Mouse (Mus musculus): Measurements from ENCODE around the gene Cacnb1. TPM values are rescaled to one million over a fixed set of nuclear protein-coding genes. Genes with fewer than 3 reads are reported as not detected.

Gene Cacnb1
- total RNA-seq, 2 experiments from 2014 or later: 240 to 241 TPM

DNA sequence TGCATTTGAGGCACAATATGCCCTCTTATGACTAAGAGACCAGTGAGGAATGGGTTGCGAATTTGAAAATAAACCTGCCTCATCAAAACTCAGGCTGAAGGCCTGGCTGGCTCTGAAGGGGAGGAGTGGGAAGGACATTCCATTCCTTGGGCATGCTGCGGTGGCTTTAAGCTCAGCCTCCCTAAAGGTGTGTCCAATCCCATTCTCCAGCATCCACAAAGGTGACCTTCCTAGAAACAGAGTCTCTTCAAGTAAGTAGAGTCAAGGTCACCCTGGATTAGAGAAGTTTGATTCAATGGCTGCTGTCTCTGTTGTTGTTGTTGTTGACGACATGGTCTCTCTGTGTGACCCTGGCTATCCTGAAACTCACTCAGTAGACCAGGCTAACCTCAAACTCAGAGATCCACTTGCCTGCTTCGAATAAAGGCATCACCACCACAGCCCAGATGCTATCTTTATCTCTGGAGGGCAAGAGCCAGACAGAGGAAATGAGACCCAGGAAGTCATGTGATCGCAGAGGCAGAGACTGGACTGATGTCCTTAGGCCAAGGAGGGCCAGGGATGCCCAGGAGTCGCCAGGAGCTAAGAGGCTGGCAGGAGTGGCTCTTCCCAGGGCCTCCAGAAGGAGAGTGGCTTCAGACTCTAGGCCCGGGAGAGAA is 64.1 kb downstream of the Cacnb1 start:
- DNase-seq (ENCODE audit: low spot score in 2 of 2): no peak

DNA sequence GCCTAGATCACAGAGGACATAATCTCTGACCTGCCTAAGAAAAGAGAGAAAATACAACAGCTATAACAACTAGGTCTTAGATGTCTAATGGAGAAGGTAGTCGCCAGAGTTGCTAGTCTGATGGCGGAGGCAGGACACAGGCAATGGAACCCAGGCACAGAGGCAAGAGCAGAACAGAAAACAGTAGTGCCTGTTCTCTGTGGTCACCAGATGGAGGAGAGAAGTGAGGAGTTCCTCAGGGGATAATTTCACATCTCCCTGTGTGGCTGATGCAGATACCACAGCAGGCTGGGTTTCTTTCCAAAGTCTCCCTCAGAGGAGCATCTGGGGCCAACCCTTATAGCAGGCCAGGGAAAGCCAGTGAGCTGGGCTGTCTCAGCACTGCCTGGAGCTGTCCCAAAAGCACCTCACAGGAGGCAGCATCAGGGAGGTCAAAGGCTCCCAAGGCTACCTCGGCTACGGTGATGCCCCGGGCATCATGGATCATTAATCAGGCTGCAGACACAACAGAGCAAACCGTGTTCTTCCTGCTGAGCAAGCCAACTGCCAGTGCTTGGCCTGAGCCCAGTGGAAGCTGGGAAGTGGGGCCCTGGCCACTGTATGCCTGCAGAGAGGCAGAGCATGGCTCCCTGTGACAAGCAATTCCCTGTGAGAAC is 65.8 kb downstream of the Cacnb1 start:
- DNase-seq (ENCODE audit: low spot score in 2 of 2): no peak

DNA sequence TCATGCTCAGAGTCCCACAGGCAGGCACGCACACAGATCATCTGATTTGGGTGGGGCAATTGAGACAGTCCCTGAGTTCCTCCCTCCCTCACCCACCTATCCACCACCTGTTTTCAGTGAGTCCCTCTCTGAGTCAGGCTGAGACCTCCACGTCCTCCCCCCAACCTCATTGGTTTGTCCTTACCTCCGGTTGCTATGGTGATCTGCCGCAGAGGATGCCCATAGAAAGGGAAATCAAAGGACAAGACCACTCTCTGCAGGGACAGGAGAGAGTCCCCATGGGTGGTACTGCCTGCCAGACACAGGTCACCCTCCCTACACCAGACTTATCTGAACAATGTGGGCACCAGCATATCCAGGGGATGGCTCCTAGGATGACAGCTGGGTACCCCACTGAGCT is 66.9 kb downstream of the Cacnb1 start:
- no peak for DNase-seq (ENCODE audit: low spot score in 2 of 2)

DNA sequence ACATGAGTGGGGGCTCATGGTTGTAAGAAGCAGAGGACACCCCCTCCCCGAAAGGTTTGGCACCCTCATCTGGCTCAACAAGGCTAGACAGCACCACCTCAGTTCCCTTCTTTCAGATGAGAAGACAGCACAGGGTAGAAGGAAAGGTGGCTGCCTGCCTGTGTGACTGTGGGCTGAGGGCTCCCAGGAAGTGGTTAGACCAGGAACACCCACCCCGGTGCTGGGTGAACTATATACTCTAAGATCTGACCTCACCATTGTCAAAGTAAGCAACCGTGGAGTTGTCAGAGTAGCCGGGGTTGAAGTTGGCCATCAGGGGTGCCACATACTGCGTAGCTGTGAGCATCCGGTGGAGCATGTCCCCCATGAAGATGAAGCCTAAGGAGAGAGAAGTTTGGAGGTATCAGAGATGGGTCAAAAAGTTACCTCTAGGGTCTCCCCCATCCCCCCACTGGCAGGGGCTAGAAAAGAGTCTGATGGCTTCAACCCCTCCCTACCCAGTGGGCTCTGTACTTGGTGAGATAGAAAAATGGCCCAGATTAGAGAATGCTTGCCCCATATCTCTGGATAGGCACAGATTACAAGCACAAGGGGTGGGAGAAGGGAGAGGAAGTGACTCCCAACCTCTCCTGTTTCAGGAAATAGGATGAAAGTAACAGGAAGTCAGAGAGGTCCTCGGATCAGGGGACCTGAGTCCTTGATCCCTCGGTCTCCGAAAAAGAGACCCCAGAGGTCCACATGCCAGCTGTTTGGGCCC is 67.5 kb downstream of the Cacnb1 start:
- DNase-seq (ENCODE audit: low spot score in 2 of 2): no peak

DNA sequence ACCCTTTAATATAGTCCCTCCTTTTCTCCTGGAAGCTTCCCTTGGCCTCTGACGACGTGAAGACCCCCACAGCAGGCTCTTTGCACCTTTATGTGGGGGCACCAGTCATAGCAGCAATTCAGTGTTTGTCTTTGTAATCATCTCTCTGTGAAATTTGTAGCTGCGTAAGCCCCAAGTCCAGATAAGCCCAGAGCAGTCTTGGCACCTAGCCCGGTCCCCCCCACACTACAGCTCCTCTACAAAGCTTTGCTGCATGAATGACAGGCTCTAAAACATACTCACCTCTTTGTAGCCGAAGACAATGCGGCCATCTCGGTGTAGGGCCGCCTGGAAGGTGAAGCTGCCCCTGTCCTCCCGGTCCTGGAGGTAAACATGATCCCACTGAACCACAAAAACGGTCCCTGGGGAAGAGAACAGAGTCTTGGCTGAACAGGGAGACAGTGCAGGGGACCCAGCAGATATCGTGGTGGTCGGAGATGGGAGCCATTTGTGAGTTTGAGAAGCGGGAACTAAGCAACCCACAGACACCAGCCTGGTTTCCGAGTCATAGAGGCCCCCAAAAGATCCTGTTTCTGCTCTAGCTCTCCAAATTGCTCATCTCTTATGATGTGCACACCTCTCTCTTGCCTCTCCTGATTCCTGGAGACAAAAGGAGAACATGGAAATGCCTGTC is 68.2 kb downstream of the Cacnb1 start:
- DNase-seq (ENCODE audit: low spot score in 2 of 2): no peak

DNA sequence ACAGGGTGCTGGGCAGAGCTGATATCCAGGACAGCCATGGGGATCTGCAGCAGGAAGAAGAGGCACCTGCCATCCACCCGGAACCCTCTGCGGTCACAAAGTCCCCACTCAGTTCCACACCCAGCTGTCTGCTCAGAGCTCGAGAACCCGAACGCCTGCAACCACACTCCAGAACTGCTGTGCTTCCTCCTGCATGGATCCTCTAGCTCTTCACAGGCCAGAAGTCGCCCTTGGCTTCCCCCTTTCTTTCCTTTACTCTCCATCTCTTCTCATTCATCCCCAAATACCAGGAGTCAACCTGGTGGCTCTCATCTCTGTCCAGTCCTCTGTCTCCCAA is 68.9 kb downstream of the Cacnb1 start:
- no peak for DNase-seq (ENCODE audit: low spot score in 2 of 2)

DNA sequence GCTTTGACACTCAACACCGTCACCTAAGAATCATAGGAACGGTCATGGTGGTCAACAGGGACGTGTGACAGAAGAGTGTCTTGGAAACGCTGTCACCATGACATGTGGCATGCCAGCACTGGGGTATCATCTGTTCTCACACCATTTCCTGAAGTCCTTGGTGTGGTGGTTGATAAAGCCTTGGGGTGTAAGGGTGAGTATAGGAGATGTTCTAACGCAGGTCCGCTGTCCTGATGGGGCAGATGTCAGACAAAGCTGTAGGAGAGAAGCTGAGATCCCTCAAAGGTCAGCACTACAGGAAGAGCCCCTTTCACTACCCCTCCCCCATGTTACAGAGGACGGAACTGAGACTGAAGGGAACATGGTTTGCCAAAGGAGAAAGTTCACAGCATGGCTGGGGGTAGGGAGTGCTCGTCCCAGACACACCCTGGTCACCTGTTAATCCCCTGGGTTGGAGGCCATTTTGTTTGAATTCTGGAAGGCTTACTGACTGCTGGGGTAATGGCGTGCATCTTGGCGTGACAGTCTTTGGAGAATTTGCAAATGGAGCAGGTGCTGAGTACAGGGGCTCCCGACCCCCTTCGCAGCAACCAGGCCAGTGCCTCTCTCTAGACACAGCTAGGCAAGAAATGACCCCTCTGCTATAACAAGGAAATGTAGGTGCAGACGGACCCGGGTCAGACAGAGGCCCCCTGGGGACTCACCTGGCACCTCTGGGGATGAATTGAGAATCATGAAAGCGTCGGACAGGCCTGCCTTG is 69.5 kb downstream of the Cacnb1 start:
- DNase-seq (ENCODE audit: low spot score in 2 of 2): no peak

DNA sequence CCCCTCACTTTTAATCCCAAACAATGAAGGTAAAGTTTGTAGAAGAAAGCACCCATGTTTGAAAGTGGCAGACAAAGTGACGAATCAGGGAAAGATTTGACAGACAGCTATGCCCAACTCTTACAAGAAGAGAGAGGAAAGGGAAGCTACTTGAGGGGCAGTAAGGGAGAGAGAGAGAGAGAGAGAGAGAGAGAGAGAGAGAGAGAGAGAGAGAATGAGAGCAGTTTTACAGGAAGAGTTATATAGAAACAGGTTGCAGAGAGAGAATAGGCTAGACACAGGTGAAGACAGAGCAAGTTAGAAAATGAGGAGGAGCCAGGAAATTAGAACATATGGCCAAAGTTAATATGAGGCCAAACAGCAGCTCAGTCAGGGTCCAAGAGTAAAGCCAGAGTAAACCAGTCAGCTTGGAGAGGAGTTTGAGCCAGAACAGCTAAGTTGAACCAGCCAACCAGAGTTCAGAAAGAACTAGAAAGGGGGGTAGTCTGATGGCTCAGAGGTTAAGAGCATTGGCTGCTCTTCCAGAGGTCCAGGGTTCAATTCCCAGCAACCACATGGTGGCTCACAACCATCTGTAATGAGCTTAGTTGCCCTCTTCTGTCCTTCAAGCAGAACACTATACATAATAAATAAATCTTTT is 70.3 kb downstream of the Cacnb1 start:
- DNase-seq (ENCODE audit: low spot score in 2 of 2): no peak

Small RNAs within 50 kb of the gene (microRNA-seq; reads per million reads assigned to microRNA genes)
- not detected for gene Gm27597

Other genes starting within 250 kb of the Cacnb1 start
- not detected for gene 1700001P01Rik, start 247.1 kb downstream of the Cacnb1 start, total RNA-seq (2021)
- 100 to 1,000 TPM; 976 to 983 TPM for gene Rpl23, start 240.6 kb downstream of the Cacnb1 start, total RNA-seq (2021)
- 10 to 100 TPM; 82.0 to 99.0 TPM for gene Lasp1, start 224.0 kb downstream of the Cacnb1 start, total RNA-seq (2021)
- gene B230217C12Rik, start 182.3 kb downstream of the Cacnb1 start, total RNA-seq (2021): 1 to 10 TPM; 1.0 to 2.4 TPM
- under 1 TPM; 0.27 to 0.44 TPM for gene Fbxo47, start 138.9 kb downstream of the Cacnb1 start, total RNA-seq (2021)
- 1 to 10 TPM; 7.1 to 7.6 TPM for gene Plxdc1, start 36.6 kb downstream of the Cacnb1 start, total RNA-seq (2021)
- gene Arl5c, start 26.9 kb downstream of the Cacnb1 start, total RNA-seq (2021): 1 to 10 TPM; 1.5 to 1.9 TPM
- gene Rpl19, start 3.7 kb upstream of the Cacnb1 start, total RNA-seq (2021): 1,000 to 10,000 TPM; 1,153 to 1,224 TPM
- under 1 TPM; 0.54 to 0.60 TPM for gene Stac2, start 30.4 kb upstream of the Cacnb1 start, total RNA-seq (2021)
- 10 to 100 TPM; 16.9 to 18.2 TPM for gene Fbxl20, start 127.4 kb upstream of the Cacnb1 start, total RNA-seq (2021)
- gene Med1, start 170.3 kb upstream of the Cacnb1 start, total RNA-seq (2021): 10 to 100 TPM; 28.5 to 34.8 TPM
- gene Cdk12, start 180.0 kb upstream of the Cacnb1 start, total RNA-seq (2021): 10 to 100 TPM; 28.5 to 31.0 TPM